Mouse (Mus musculus) E14TG2a.4 (cell line): ENCODE data around the gene Cfap157.

Experiments used
- CTCF ChIP-seq: conservative IDR thresholded peaks from 2 replicates; pipeline ENCODE4 v1.5.1; 2014; ENCODE audit warnings: low read length
- NANOG ChIP-seq: IDR thresholded peaks from 2 replicates; pipeline ENCODE4 v1.6.1; 2014; ENCODE audit warnings: borderline replicate concordance, low read length, mixed read lengths
- POU5F1 ChIP-seq: IDR thresholded peaks from 2 replicates; pipeline ENCODE4 v1.6.1; 2014; ENCODE audit warnings: low read length, borderline replicate concordance

DNA sequence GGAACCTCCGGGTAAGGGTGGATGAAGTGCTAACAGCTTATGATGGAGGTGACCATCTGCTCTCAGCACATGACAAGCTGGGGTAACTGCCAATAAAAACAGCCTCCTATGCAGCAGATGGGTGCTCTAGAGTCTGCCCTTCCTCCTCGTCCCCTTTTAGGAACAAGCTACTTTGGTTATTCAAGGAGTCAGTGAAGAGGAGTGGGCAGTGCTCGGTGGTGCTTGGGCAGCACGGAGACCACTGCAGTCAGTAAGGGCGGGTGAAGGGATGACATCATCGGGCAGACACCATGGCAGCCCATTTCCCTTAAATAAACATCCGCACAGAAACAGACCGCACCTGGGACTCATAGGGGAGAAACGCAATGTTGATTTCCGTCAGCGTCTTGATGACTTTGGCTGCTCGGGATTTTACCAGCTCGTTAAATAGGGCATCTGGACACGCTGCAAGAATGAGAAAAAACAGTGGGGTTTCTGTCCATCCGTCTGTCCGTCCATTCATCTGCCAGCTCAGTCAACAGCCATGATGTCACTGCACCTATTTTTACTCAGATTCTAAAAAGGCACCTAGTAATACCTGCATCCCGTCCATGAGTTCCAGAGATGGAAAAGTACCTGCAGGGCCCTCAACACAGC lies 32.8 kb upstream of the Cfap157 start:
- TF ChIP-seq CTCF: no peak
- TF ChIP-seq NANOG: no peak
- TF ChIP-seq POU5F1: no peak
